Mouse (Mus musculus) naive thymus-derived CD4-positive, alpha-beta T cell, adult 5 months (primary cell): ENCODE results near the gene Gm13276. TPM values are rescaled to one million over a fixed set of nuclear protein-coding genes. Genes with fewer than 3 reads are reported as not detected.

ENCODE experiments used
- polyA plus RNA-seq: library from polyadenylated mRNA; unstranded; fragments of 100-300 nt; shearing (Covaris generic); gene quantifications from one replicate; pipeline ENCODE4 v1.2.1, GENCODE M21; 2017

Gm13276 gene
- not detected for polyA plus RNA-seq

GRCm38 (mm10) chr4:88785409-88785808, at the start of gene Gm13276:
Gm13276 (plus strand) TSS chr4:88785709.

GRCm38 (mm10) chr4:88754818-88755340, 30.6 kb upstream of the Gm13276 start, which contains the start of gene Gm13271:
Gm13271 (plus strand) TSS chr4:88754868.

GRCm38 (mm10) chr4:88759610-88760268, 25.8 kb upstream of the Gm13276 start, which contains the start of gene Gm13283:
Gm13283 (plus strand) TSS chr4:88760119.

GRCm38 (mm10) chr4:88773534-88773933, 12.0 kb upstream of the Gm13276 start, which contains the start of gene Gm13290:
Gm13290 (plus strand) TSS chr4:88773834.

GRCm38 (mm10) chr4:88776622-88777021, 8.9 kb upstream of the Gm13276 start, which contains the start of gene Gm13289:
Gm13289 (plus strand) TSS chr4:88776922.

GRCm38 (mm10) chr4:88779550-88779949, 6.0 kb upstream of the Gm13276 start, which contains the start of gene Gm13272:
Gm13272 (plus strand) TSS chr4:88779850.

GRCm38 (mm10) chr4:88781831-88782230, 3.7 kb upstream of the Gm13276 start, which contains the start of gene Ifnz:
Ifnz (plus strand) TSS chr4:88782131.

GRCm38 (mm10) chr4:88788402-88788801, 2.9 kb downstream of the Gm13276 start, which contains the start of gene Gm13277:
Gm13277 (plus strand) TSS chr4:88788632.

GRCm38 (mm10) chr4:88791250-88791649, 5.7 kb downstream of the Gm13276 start, which contains the start of gene Gm13278:
Gm13278 (plus strand) TSS chr4:88791550.

GRCm38 (mm10) chr4:88793936-88794675, 8.6 kb downstream of the Gm13276 start, which contains the start of gene Gm13275:
Gm13275 (plus strand) TSS chr4:88794487.

GRCm38 (mm10) chr4:88797097-88797496, 11.6 kb downstream of the Gm13276 start, which contains the start of gene Gm13279:
Gm13279 (plus strand) TSS chr4:88797397.

GRCm38 (mm10) chr4:88799365-88799764, 13.9 kb downstream of the Gm13276 start, which contains the start of gene Gm13285:
Gm13285 (plus strand) TSS chr4:88799665.

GRCm38 (mm10) chr4:88802954-88803353, 17.4 kb downstream of the Gm13276 start, which contains the start of gene Gm13287:
Gm13287 (plus strand) TSS chr4:88803254.

GRCm38 (mm10) chr4:88805231-88805630, 19.7 kb downstream of the Gm13276 start, which contains the start of gene Gm13288:
Gm13288 (plus strand) TSS chr4:88805531.

GRCm38 (mm10) chr4:88815928-88816327, 30.4 kb downstream of the Gm13276 start, which contains the start of gene Ifna7:
Ifna7 (plus strand) TSS chr4:88816228.

GRCm38 (mm10) chr4:88819659-88820058, 34.1 kb downstream of the Gm13276 start, which contains the start of gene Ifna11:
Ifna11 (plus strand) TSS chr4:88819959.

GRCm38 (mm10) chr4:88827116-88827515, 41.6 kb downstream of the Gm13276 start, which contains the start of gene Ifna6:
Ifna6 (plus strand) TSS chr4:88827416.

GRCm38 (mm10) chr4:88835225-88835624, 49.7 kb downstream of the Gm13276 start, which contains the start of gene Ifna5:
Ifna5 (plus strand) TSS chr4:88835525.

